Mouse (Mus musculus) 3T3-L1 (cell line): Measurements from ENCODE around the gene Gm43738.
A peak's percentile ranks its signal among the peaks of the same experiment; 100 is the strongest.
"Not testable (repeated sequence)": the region's sequence is repeated elsewhere in the genome, so short reads cannot be mapped to it uniquely, and the experiment has no call there.

Experiments used
- DNase-seq: peaks from one replicate; pipeline ENCODE4 v3.0.0-alpha.2; 2015; ENCODE audit warnings: low read depth, low spot score

Gene Gm43738

GRCm38 (mm10) chr3:89102495-89103290 is 1.8 kb upstream of the Gm43738 start:
- DNase-seq: no peak

GRCm38 (mm10) chr3:89101812-89102494 is 1.1 kb upstream of the Gm43738 start, which contains the start of gene Fdps:
Fdps (minus strand) TSS chr3:89101959.
- DNase-seq: peak; percentile 100

- DNase-seq: no peak
These were observed 536 bp upstream of the Gm43738 start for GRCm38 (mm10) chr3:89101459-89101811.

- DNase-seq: no peak
These were observed 6.9 kb downstream of the Gm43738 start for GRCm38 (mm10) chr3:89094021-89094420.

GRCm38 (mm10) chr3:89093175-89093574 is 7.7 kb downstream of the Gm43738 start, which contains the start of gene Rusc1:
Rusc1 (minus strand) TSS chr3:89093311.
- no peak for DNase-seq

GRCm38 (mm10) chr3:89092509-89093090 is 8.3 kb downstream of the Gm43738 start:
- DNase-seq: no peak

GRCm38 (mm10) chr3:89091811-89092508 is 8.9 kb downstream of the Gm43738 start:
- no peak for DNase-seq

- DNase-seq: peak; percentile 79
These were observed 9.9 kb downstream of the Gm43738 start for GRCm38 (mm10) chr3:89090694-89091655.

- DNase-seq: peak; percentile 89
These were observed 10.9 kb downstream of the Gm43738 start for GRCm38 (mm10) chr3:89089882-89090591.

GRCm38 (mm10) chr3:89088974-89089373 is 11.9 kb downstream of the Gm43738 start:
- DNase-seq: no peak

- peak; percentile 72 for DNase-seq
These were observed 13.4 kb downstream of the Gm43738 start for GRCm38 (mm10) chr3:89087338-89088110.

- DNase-seq: no peak
These were observed 16.2 kb downstream of the Gm43738 start for GRCm38 (mm10) chr3:89084654-89085190.

GRCm38 (mm10) chr3:89084133-89084532 is 16.8 kb downstream of the Gm43738 start:
- no peak for DNase-seq

GRCm38 (mm10) chr3:89082287-89082686 is 18.6 kb downstream of the Gm43738 start:
- not testable (repeated sequence) for DNase-seq

GRCm38 (mm10) chr3:89077383-89077782 is 23.5 kb downstream of the Gm43738 start:
- DNase-seq: no peak

- DNase-seq: no peak
These were observed 33.6 kb downstream of the Gm43738 start for GRCm38 (mm10) chr3:89067265-89067664.

GRCm38 (mm10) chr3:89061696-89062095 is 39.2 kb downstream of the Gm43738 start:
- peak; percentile 9 for DNase-seq

- DNase-seq: peak; percentile 65
These were observed 42.1 kb downstream of the Gm43738 start for GRCm38 (mm10) chr3:89058783-89059182.

- no peak for DNase-seq
These were observed 42.5 kb downstream of the Gm43738 start for GRCm38 (mm10) chr3:89058361-89058760.
